Mouse (Mus musculus): ENCODE data around the gene Mdga1. TPM values are rescaled to one million over a fixed set of nuclear protein-coding genes. Genes with fewer than 3 reads are reported as not detected.
A peak's percentile ranks its signal among the peaks of the same experiment; 100 is the strongest.

Gene Mdga1
- 1.9 and 2.9 TPM in 2 replicates for polyA plus RNA-seq (2014; fragmentation: Nextera tagmentation; extraction: Ambion mirVana)

- no peak within 1 kb of the TSS for H3K4me2 ChIP-seq (ENCODE audit: low read depth, severe bottlenecking)
- no peak within 1 kb of the TSS for H3K4me3 ChIP-seq (ENCODE audit: low read depth, low read length)
- ATAC-seq (ENCODE audit: insufficient number of reproducible peaks, low FRiP score, low TSS enrichment, low read depth) = no peak
- peaks cover 4% of the 10 kb centered on the region for H3K27me3 ChIP-seq (ENCODE audit: control insufficient read depth, insufficient read depth, low read length)
- 75% methylated on average over 7 of the region's 7 CpGs for WGBS
- no peaks in the 10 kb centered on the region for H3K36me3 ChIP-seq (ENCODE audit: control insufficient read depth, insufficient read depth, low read length)
- H3K9me3 ChIP-seq (ENCODE audit: control insufficient read depth, low read length) = no peaks in the 10 kb centered on the region
- 0 out of 2 replicates have a peak, but pooled peaks cover 3% of the 10 kb centered on the region for H3K4me1 ChIP-seq (ENCODE audit: control insufficient read depth, insufficient read depth, low read length)
- no peak within 1 kb of the TSS for H3K27ac ChIP-seq (replicated peaks; ENCODE audit: low read depth, low read length)
- no peak within 1 kb of the TSS for H3K9ac ChIP-seq (ENCODE audit: low read length)
- DNase-seq (ENCODE audit: low spot score) = no peak
These were observed at the start of gene Mdga1 for GRCm38 (mm10) chr17:29970037-29970555. Gene Mdga1, minus strand, starts transcription at chr17:29970087.

- 90% methylated on average over 12 of the region's 12 CpGs for WGBS
- DNase-seq (ENCODE audit: low spot score) = no peak
- no peaks in the 10 kb centered on the region for H3K36me3 ChIP-seq (ENCODE audit: control insufficient read depth, insufficient read depth, low read length)
- no peak overlapping the region for H3K4me2 ChIP-seq (ENCODE audit: low read depth, severe bottlenecking)
- H3K4me3 ChIP-seq (ENCODE audit: low read depth, low read length) = no peak overlapping the region
- no peak overlapping the region for H3K9ac ChIP-seq (ENCODE audit: low read length)
- no peaks in the 10 kb centered on the region for H3K4me1 ChIP-seq (ENCODE audit: control insufficient read depth, insufficient read depth, low read length)
- no peaks in the 10 kb centered on the region for H3K27me3 ChIP-seq (ENCODE audit: control insufficient read depth, insufficient read depth, low read length)
- no peaks in the 10 kb centered on the region for H3K9me3 ChIP-seq (ENCODE audit: control insufficient read depth, low read length)
- no peak overlapping the region for H3K27ac ChIP-seq (replicated peaks; ENCODE audit: low read depth, low read length)
- no peak for ATAC-seq (ENCODE audit: insufficient number of reproducible peaks, low FRiP score, low TSS enrichment, low read depth)
These were observed 49.2 kb upstream of the Mdga1 start for GRCm38 (mm10) chr17:30018927-30019610.

GRCm38 (mm10) chr17:30014660-30015059 lies 44.8 kb upstream of the Mdga1 start:
- Histone ChIP-seq H3K9ac (ENCODE audit: low read length) (no peak overlapping the region), H3K4me2 (ENCODE audit: low read depth, severe bottlenecking) (no peak overlapping the region), H3K27ac (replicated peaks; ENCODE audit: low read depth, low read length) (no peak overlapping the region), H3K4me1 (ENCODE audit: control insufficient read depth, insufficient read depth, low read length) (no peaks in the 10 kb centered on the region), H3K27me3 (ENCODE audit: control insufficient read depth, insufficient read depth, low read length) (no peaks in the 10 kb centered on the region), H3K36me3 (ENCODE audit: control insufficient read depth, insufficient read depth, low read length) (no peaks in the 10 kb centered on the region), H3K9me3 (ENCODE audit: control insufficient read depth, low read length) (no peaks in the 10 kb centered on the region), H3K4me3 (ENCODE audit: low read depth, low read length) (no peak overlapping the region)
- no peak for ATAC-seq (ENCODE audit: insufficient number of reproducible peaks, low FRiP score, low TSS enrichment, low read depth)
- DNase-seq (ENCODE audit: low spot score) = no peak
- WGBS = 97% methylated on average over 4 of the region's 4 CpGs

GRCm38 (mm10) chr17:30008392-30008791 lies 38.5 kb upstream of the Mdga1 start:
- Histone ChIP-seq H3K9ac (ENCODE audit: low read length) (no peak overlapping the region), H3K4me3 (ENCODE audit: low read depth, low read length) (no peak overlapping the region), H3K4me1 (ENCODE audit: control insufficient read depth, insufficient read depth, low read length) (peaks cover 20% of the 10 kb centered on the region), H3K4me2 (ENCODE audit: low read depth, severe bottlenecking) (no peak overlapping the region), H3K27me3 (ENCODE audit: control insufficient read depth, insufficient read depth, low read length) (no peaks in the 10 kb centered on the region), H3K9me3 (ENCODE audit: control insufficient read depth, low read length) (no peaks in the 10 kb centered on the region), H3K36me3 (ENCODE audit: control insufficient read depth, insufficient read depth, low read length) (no peaks in the 10 kb centered on the region), H3K27ac (replicated peaks; ENCODE audit: low read depth, low read length) (no peak overlapping the region)
- no peak for DNase-seq (ENCODE audit: low spot score)
- no peak for ATAC-seq (ENCODE audit: insufficient number of reproducible peaks, low FRiP score, low TSS enrichment, low read depth)

GRCm38 (mm10) chr17:30007883-30008282 lies 38.0 kb upstream of the Mdga1 start:
- Histone ChIP-seq H3K9ac (ENCODE audit: low read length) (no peak overlapping the region), H3K36me3 (ENCODE audit: control insufficient read depth, insufficient read depth, low read length) (no peaks in the 10 kb centered on the region), H3K27me3 (ENCODE audit: control insufficient read depth, insufficient read depth, low read length) (no peaks in the 10 kb centered on the region), H3K9me3 (ENCODE audit: control insufficient read depth, low read length) (no peaks in the 10 kb centered on the region), H3K4me1 (ENCODE audit: control insufficient read depth, insufficient read depth, low read length) (peaks cover 20% of the 10 kb centered on the region), H3K27ac (replicated peaks; ENCODE audit: low read depth, low read length) (no peak overlapping the region), H3K4me2 (ENCODE audit: low read depth, severe bottlenecking) (no peak overlapping the region), H3K4me3 (ENCODE audit: low read depth, low read length) (no peak overlapping the region)
- ATAC-seq (ENCODE audit: insufficient number of reproducible peaks, low FRiP score, low TSS enrichment, low read depth) = no peak
- 84% methylated on average over 6 of the region's 6 CpGs for whole genome bisulfite sequencing
- no peak for DNase-seq (ENCODE audit: low spot score)

GRCm38 (mm10) chr17:30006877-30007276 lies 37.0 kb upstream of the Mdga1 start:
- DNase-seq (ENCODE audit: low spot score) = no peak
- Histone ChIP-seq H3K9me3 (ENCODE audit: control insufficient read depth, low read length) (no peaks in the 10 kb centered on the region), H3K4me2 (ENCODE audit: low read depth, severe bottlenecking) (peak overlapping the region; percentile 73; the same call in 1 of the 2 replicates), H3K4me3 (ENCODE audit: low read depth, low read length) (no peak overlapping the region), H3K4me1 (ENCODE audit: control insufficient read depth, insufficient read depth, low read length) (peaks cover 20% of the 10 kb centered on the region), H3K9ac (ENCODE audit: low read length) (no peak overlapping the region), H3K27ac (replicated peaks; ENCODE audit: low read depth, low read length) (no peak overlapping the region), H3K27me3 (ENCODE audit: control insufficient read depth, insufficient read depth, low read length) (no peaks in the 10 kb centered on the region), H3K36me3 (ENCODE audit: control insufficient read depth, insufficient read depth, low read length) (no peaks in the 10 kb centered on the region)
- no peak for ATAC-seq (ENCODE audit: insufficient number of reproducible peaks, low FRiP score, low TSS enrichment, low read depth)
- WGBS = 92% methylated on average over 2 of the region's 2 CpGs

- peak; percentile 57 for DNase-seq (ENCODE audit: low spot score)
- no peak for ATAC-seq (ENCODE audit: insufficient number of reproducible peaks, low FRiP score, low TSS enrichment, low read depth)
- H3K27me3 ChIP-seq (ENCODE audit: control insufficient read depth, insufficient read depth, low read length) = no peaks in the 10 kb centered on the region
- peak overlapping the region; percentile 97 for H3K9ac ChIP-seq (ENCODE audit: low read length)
- H3K4me1 ChIP-seq (ENCODE audit: control insufficient read depth, insufficient read depth, low read length) = peaks cover 20% of the 10 kb centered on the region
- H3K4me2 ChIP-seq (ENCODE audit: low read depth, severe bottlenecking) = peak overlapping the region; percentile 73
- H3K4me3 ChIP-seq (ENCODE audit: low read depth, low read length) = peak overlapping the region; percentile 96
- 0% methylated on average over 13 of the region's 19 CpGs for WGBS
- H3K9me3 ChIP-seq (ENCODE audit: control insufficient read depth, low read length) = no peaks in the 10 kb centered on the region
- peak overlapping the region; percentile 99 for H3K27ac ChIP-seq (replicated peaks; ENCODE audit: low read depth, low read length)
- no peaks in the 10 kb centered on the region for H3K36me3 ChIP-seq (ENCODE audit: control insufficient read depth, insufficient read depth, low read length)
These were observed 35.6 kb upstream of the Mdga1 start for GRCm38 (mm10) chr17:30005451-30005941.

- Histone ChIP-seq H3K4me3 (ENCODE audit: low read depth, low read length) (peak overlapping the region; percentile 96), H3K9ac (ENCODE audit: low read length) (peak overlapping the region; percentile 97), H3K27ac (replicated peaks; ENCODE audit: low read depth, low read length) (peak overlapping the region; percentile 99), H3K36me3 (ENCODE audit: control insufficient read depth, insufficient read depth, low read length) (no peaks in the 10 kb centered on the region), H3K9me3 (ENCODE audit: control insufficient read depth, low read length) (no peaks in the 10 kb centered on the region), H3K4me2 (ENCODE audit: low read depth, severe bottlenecking) (peak overlapping the region; percentile 73; the same call in 1 of the 2 replicates), H3K4me1 (ENCODE audit: control insufficient read depth, insufficient read depth, low read length) (peaks cover 20% of the 10 kb centered on the region), H3K27me3 (ENCODE audit: control insufficient read depth, insufficient read depth, low read length) (no peaks in the 10 kb centered on the region)
- DNase-seq (ENCODE audit: low spot score) (no peak), ATAC-seq (ENCODE audit: insufficient number of reproducible peaks, low FRiP score, low TSS enrichment, low read depth) (peak; percentile 22)
- 0% methylated on average over 15 of the region's 47 CpGs for whole genome bisulfite sequencing
These were observed 35.2 kb upstream of the Mdga1 start for GRCm38 (mm10) chr17:30005103-30005443.

Measured in limb, embryonic 11.5 days (tissue).